ENCODE assay signal across 9 mouse cellular contexts in the genomic region with DNA sequence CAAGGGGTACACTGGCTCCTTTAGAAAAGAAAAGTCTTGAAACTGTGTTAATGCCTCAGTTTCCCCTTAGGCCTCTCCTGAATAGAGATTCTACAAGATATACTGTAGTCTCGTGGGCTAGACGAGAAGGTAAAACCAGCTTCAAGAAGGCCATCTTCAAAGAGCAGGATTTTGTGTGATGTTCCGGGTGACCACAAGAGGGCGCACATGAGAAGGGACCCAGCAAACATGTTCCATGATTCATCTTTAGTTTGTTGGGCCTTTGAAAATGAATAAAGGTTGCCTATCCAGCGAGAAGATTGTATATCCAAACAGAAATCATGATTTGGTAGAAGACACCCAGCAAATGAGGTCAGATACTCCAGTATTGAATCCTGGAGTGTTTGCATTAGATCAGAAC. TPM values are rescaled to one million over a fixed set of nuclear protein-coding genes. Genes with fewer than 3 reads are reported as not detected.
A peak's percentile ranks its signal among the peaks of the same experiment; 100 is the strongest.
DNase-seq lines count a peak whose midpoint lies in the region; ATAC-seq and TF ChIP-seq lines count a peak whose summit lies in the region.
"Had no signal": no experiment of that assay in that cellular context is flagged by ENCODE, and none has a peak within 500 bp of the region (broad histone marks: within the 10 kb centered on the region; RNA-seq: fewer than 3 reads in every experiment).

No protein-coding gene starts in this region.

- H3K4me3 ChIP-seq in heart, postnatal 0 days (ENCODE audit: low read depth, low read length) = no peak overlapping the region
- no peak overlapping the region for H3K4me3 ChIP-seq in heart, embryonic 12.5 days
- H3K4me3 ChIP-seq in layer of hippocampus, adult 2 months = no peak overlapping the region
- H3K4me3 ChIP-seq: embryonic facial prominence, embryonic 13.5 days had no signal

- H3K9ac ChIP-seq in heart, postnatal 0 days (replicated peaks; ENCODE audit: low read depth, low read length) = no peak overlapping the region
- H3K9ac ChIP-seq in heart, embryonic 12.5 days = no peak overlapping the region
- H3K9ac ChIP-seq: embryonic facial prominence, embryonic 13.5 days had no signal

- WGBS in heart, postnatal 0 days = 23% methylated on average over 5 of the region's 5 CpGs
- WGBS in heart, embryonic 12.5 days = 25% methylated on average over 5 of the region's 5 CpGs

- DNase-seq in heart, postnatal 0 days (ENCODE audit: low spot score) = no peak
- DNase-seq in CD4-positive, CD25-positive, alpha-beta regulatory T cell, adult 2 months (ENCODE audit: low read depth, low spot score) = peak; percentile 79
- peak; percentile 65 for DNase-seq in adrenal gland, postnatal 25 days
- DNase-seq in fibroblast of lung, adult 2 months (ENCODE audit: low read depth) = peak; percentile 38
- DNase-seq in layer of hippocampus, adult 2 months (ENCODE audit: low spot score in 2 of 2) = peak; percentile 46 to 69
- DNase-seq in spleen, postnatal 4 days (ENCODE audit: low spot score in 2 of 2) = peak; percentile 41 to 83

- no peak for ATAC-seq in heart, postnatal 0 days (ENCODE audit: insufficient read depth, low read depth)
- no peak for ATAC-seq in heart, embryonic 12.5 days (ENCODE audit: insufficient number of reproducible peaks, low FRiP score)
- ATAC-seq in megakaryocyte, adult 5-6 weeks (ENCODE audit: poor library complexity, severe bottlenecking) = peak; percentile 78

- H3K9me3 ChIP-seq in heart, postnatal 0 days (replicated peaks; ENCODE audit: control insufficient read depth, low read length) = 0 out of 2 replicates have a peak, but pooled peaks cover 4% of the 10 kb centered on the region
- H3K9me3 ChIP-seq in heart, embryonic 12.5 days (replicated peaks) = no peaks in the 10 kb centered on the region
- H3K9me3 ChIP-seq: embryonic facial prominence, embryonic 13.5 days had no signal

- TF ChIP-seq EP300 in heart, postnatal 0 days (IDR thresholded peaks at IDR 0.05; ENCODE audit: low read depth) = no peak

- no peaks in the 10 kb centered on the region for H3K36me3 ChIP-seq in heart, postnatal 0 days (replicated peaks; ENCODE audit: control insufficient read depth, insufficient read depth, low read length)
- no peaks in the 10 kb centered on the region for H3K36me3 ChIP-seq in heart, embryonic 12.5 days
- H3K36me3 ChIP-seq: embryonic facial prominence, embryonic 13.5 days had no signal

- H3K4me2 ChIP-seq in heart, postnatal 0 days (ENCODE audit: low read depth, low read length) = no peak overlapping the region
- H3K4me2 ChIP-seq in heart, embryonic 12.5 days = no peak overlapping the region
- H3K4me2 ChIP-seq: embryonic facial prominence, embryonic 13.5 days had no signal

- H3K27ac ChIP-seq in heart, postnatal 0 days (ENCODE audit: low read depth) = no peak overlapping the region
- no peak overlapping the region for H3K27ac ChIP-seq in heart, embryonic 12.5 days (ENCODE audit: poor library complexity, severe bottlenecking)
- H3K27ac ChIP-seq in layer of hippocampus, adult 2 months = no peak overlapping the region
- H3K27ac ChIP-seq: embryonic facial prominence, embryonic 13.5 days had no signal

- no peaks in the 10 kb centered on the region for H3K27me3 ChIP-seq in heart, postnatal 0 days (ENCODE audit: control insufficient read depth, insufficient read depth, low read length)
- H3K27me3 ChIP-seq in heart, embryonic 12.5 days (replicated peaks) = no peaks in the 10 kb centered on the region
- H3K27me3 ChIP-seq: embryonic facial prominence, embryonic 13.5 days had no signal

- TF ChIP-seq CTCF in heart, postnatal 0 days (IDR thresholded peaks at IDR 0.05; ENCODE audit: low read depth) = peak; percentile 84
- TF ChIP-seq CTCF in layer of hippocampus, adult 2 months (conservative IDR thresholded peaks at IDR 0.05) = peak; percentile 92

- no peaks in the 10 kb centered on the region for H3K4me1 ChIP-seq in heart, postnatal 0 days (ENCODE audit: control insufficient read depth, insufficient read depth)
- peaks cover 33% of the 10 kb centered on the region for H3K4me1 ChIP-seq in heart, embryonic 12.5 days (replicated peaks)
- H3K4me1 ChIP-seq: embryonic facial prominence, embryonic 13.5 days had no signal

RNA-seq across cellular contexts. Expression of gene Helb, which starts 48.4 kb away (rescaled TPM):
- 11.2 and 15.3 TPM in 2 replicates for total RNA-seq in heart, postnatal 0 days (2014; rRNA removed; ENCODE audit: low replicate concordance)
- polyA plus RNA-seq in heart, postnatal 0 days (2015; fragmentation: Nextera tagmentation; extraction: Ambion mirVana) = 5.6 and 6.0 TPM in 2 replicates
- polyA plus RNA-seq in heart, embryonic 12.5 days (2016; fragmentation: Nextera tagmentation; extraction: Ambion mirVana) = 6.3 and 8.1 TPM in 2 replicates
- total RNA-seq in adrenal gland, postnatal 25 days (2021) = 11.8 and 16.8 TPM in 2 replicates
- total RNA-seq in layer of hippocampus, adult 2 months (2021) = 1 to 10 TPM; 3.8 to 4.6 TPM
- 16.4 and 17.0 TPM in 2 replicates for total RNA-seq in megakaryocyte, adult 5-6 weeks (2015)
- 32.7 and 33.9 TPM in 2 replicates for total RNA-seq in megakaryocyte, adult 5-6 weeks (2017)
